Mouse (Mus musculus) ES-E14 (cell line): ENCODE results near the gene Grin2a.

Experiments used
- HCFC1 ChIP-seq: IDR thresholded peaks from 2 replicates; pipeline ENCODE4 v1.6.1; 2012; ENCODE audit warnings: low read length, inconsistent platforms, borderline replicate concordance; ENCODE audit not compliant: insufficient read depth
- ZC3H11A ChIP-seq: IDR thresholded peaks from 2 replicates; pipeline ENCODE4 v1.6.1; 2012; ENCODE audit warnings: low read depth, mild to moderate bottlenecking, inconsistent platforms, low read length, borderline replicate concordance

DNA sequence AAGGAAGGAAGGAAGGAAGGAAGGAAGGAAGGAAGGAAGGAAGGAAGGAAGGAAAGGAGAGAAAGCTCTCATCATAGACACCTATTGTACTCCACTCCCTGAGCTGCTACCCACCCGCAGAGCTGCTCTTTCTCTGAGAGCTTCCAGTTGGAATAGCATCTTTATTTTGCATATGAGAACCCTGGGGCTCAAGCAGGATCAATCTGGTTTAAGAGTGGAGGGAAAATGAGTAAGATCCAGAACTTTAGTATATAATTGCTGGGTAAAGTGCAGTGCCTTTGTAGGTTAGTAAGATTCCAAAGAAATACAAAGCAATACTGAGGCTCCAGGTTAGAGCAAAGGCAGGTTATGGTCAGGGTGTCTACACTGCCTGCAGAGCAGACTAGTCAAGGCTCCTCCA lies 6.2 kb upstream of the Grin2a start:
- no peak for TF ChIP-seq HCFC1
- no peak for TF ChIP-seq ZC3H11A
